Mouse (Mus musculus) erythroblast, embryonic 14.5 days (primary cell): ENCODE measurements around the gene Tmem170.

Source experiments
- GATA1 ChIP-seq: IDR thresholded peaks from 2 replicates; pipeline ENCODE4 v1.6.1; 2012; ENCODE audit warnings: low read length, inconsistent platforms, mixed read lengths
- TAL1 ChIP-seq: IDR thresholded peaks from 3 replicates; pipeline ENCODE4 v1.6.1; 2012; ENCODE audit warnings: low read length, inconsistent platforms, mixed read lengths

- TF ChIP-seq TAL1, result no peak
- no peak for TF ChIP-seq GATA1
Measured at GRCm38 (mm10) chr8:111853861-111854501, 22.6 kb downstream of the Tmem170 start, which contains the start of gene Cfdp1.
